Mouse (Mus musculus): Measurements from ENCODE around the gene Trem2.

- TF ChIP-seq CTCF (IDR thresholded peaks at IDR 0.05; ENCODE audit: borderline replicate concordance, insufficient read depth, low read depth, low read length), result no peak
- no peak for TF ChIP-seq POLR2A (IDR thresholded peaks at IDR 0.05; ENCODE audit: borderline replicate concordance, insufficient read depth, low read length)
Measured at GRCm38 (mm10) chr17:48332524-48332923, 13.7 kb upstream of the Trem2 start.
